Mouse (Mus musculus): Measurements from ENCODE around the gene Ppp2r5b.

The Ppp2r5b gene

DNA sequence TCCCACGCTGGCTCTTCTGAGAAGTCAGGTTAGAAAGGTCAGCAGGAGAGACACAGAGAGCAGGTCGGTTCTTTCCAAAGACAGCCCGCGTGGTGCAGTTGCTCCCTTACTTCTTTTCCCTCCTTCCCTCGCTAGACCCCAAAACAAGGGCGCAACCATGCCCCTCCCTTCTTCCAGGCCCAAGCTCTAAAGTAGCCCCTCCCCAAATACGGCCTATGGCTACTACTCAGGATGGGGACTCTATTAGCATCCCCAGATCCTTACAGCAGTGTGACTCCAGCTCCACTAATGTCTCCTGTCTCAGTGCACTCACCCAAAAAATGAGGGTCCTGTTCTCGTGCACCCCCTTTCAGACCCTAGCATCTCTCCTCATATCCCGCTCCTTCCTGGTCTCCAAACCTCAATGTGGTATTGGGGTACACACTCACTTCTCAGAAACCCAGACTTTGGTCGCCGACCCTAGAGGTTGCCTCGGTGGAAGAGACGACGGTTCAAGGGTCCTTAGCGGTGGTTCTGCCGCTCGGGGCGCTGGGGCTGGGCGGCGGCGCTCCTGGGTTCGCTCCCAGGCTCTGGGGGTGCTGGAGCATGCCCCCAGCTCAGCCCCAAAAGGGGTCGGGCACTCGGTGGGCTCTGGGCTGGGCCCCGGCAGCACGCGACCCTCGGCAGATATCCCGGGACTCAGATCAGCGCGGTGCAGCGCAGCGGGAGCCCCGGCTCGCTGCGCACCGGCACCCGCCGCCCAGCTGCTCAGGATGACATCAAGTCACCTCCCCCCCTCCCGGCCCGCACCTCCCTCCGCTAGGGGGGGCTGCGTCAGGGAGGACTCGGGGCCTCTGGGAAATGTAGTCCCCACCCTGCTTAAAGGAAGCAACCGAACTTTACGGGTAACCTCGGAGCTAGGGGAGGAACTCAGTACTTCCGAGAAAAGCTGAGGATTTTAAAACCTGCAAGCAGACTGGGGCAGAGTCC, at the start of gene Ppp2r5b:
Ppp2r5b (minus strand) TSS at position 789 of the 969 bp plus-strand sequence.
- peak; percentile 91 for DNase-seq (ENCODE audit: low read depth, low spot score)

- DNase-seq (ENCODE audit: low read depth, low spot score), result no peak
These were observed 49.6 kb upstream of the Ppp2r5b start for GRCm38 (mm10) chr19:6285226-6285625.

GRCm38 (mm10) chr19:6284502-6284901, 48.8 kb upstream of the Ppp2r5b start:
- DNase-seq (ENCODE audit: low read depth, low spot score), result no peak

DNA sequence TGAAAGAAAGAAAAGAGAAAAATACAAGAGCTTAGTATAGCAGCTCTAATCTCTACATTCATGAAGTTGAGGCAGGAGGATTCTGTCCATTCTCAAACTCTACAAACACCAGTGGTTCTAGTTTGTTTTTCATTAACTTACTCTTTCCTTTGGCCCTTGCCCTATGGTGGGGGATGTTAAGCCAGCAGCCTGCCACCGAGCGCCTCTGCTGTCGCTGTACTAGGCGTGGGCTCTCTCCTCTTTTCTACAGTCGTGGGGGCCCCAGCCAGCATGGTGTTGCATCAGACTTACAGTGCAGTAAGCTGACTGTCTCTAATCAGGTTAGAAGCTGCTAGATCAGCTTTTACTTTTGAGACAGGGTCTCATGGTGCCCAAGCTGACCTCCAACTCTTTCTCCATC, 47.3 kb upstream of the Ppp2r5b start:
- peak; percentile 20 for DNase-seq (ENCODE audit: low read depth, low spot score)

- DNase-seq (ENCODE audit: low read depth, low spot score), result no peak
These were observed 45.7 kb upstream of the Ppp2r5b start for GRCm38 (mm10) chr19:6281122-6282020.

DNA sequence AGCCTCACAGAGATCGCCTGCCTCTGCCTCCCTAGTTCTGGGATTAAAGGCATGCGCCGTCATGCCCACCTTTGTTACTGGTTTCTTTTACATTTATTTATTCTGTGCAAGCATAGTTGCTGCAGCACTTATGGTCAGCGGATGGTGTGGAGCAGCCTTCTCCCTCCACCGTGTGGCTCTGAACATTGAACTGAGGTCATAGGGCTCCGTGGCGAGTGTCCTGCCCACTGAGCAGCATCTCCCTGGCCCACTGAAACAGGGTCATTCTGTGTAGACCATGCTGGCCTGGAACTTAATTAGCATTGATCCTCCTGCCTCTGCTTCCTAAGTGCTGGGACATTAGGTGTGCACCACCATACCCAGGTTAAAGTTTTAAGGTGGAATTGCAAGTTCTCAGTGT, 44.9 kb upstream of the Ppp2r5b start:
- no peak for DNase-seq (ENCODE audit: low read depth, low spot score)

GRCm38 (mm10) chr19:6279481-6280144, 43.9 kb upstream of the Ppp2r5b start:
- no peak for DNase-seq (ENCODE audit: low read depth, low spot score)

- DNase-seq (ENCODE audit: low read depth, low spot score), result no peak
These were observed 42.9 kb upstream of the Ppp2r5b start for GRCm38 (mm10) chr19:6278439-6279073.

GRCm38 (mm10) chr19:6277661-6278438, 42.2 kb upstream of the Ppp2r5b start:
- DNase-seq (ENCODE audit: low read depth, low spot score), result no peak

GRCm38 (mm10) chr19:6276426-6277421, 41.1 kb upstream of the Ppp2r5b start, which contains the start of gene Ehd1:
Gene Ehd1, plus strand, starts transcription at chr19:6276725.
- peak; percentile 97 for DNase-seq (ENCODE audit: low read depth, low spot score)

DNA sequence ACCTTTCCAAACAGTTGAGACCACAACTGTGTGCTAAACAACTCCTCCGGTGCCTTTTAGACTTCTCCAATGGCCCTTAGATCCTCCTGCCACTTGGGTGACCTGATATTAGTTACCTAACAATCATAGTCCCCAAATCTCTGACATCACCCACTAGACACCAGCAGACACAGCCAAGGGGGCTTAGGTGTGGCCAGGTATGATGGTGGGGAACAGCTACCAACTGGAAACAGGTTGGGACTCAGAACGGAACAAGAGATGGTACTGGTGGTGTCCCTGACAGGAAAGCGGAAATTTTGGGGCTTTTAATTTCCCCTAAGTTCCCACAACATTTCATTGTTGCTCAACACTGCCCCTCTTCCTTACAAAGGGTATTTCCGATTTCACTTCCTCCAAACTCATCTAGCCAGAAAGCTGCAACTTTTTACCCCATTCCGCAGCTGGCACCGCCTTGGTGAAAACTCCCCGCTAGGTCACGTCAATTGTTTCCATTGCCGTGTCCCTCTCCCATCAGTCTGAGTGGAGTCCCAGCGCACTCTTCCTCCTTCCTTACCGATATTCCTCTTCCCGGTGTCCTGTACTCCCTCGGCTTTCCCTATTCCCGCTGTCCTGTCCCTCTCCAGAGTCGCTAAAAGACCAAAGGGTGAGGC, 40.2 kb upstream of the Ppp2r5b start:
- DNase-seq (ENCODE audit: low read depth, low spot score), result no peak

DNA sequence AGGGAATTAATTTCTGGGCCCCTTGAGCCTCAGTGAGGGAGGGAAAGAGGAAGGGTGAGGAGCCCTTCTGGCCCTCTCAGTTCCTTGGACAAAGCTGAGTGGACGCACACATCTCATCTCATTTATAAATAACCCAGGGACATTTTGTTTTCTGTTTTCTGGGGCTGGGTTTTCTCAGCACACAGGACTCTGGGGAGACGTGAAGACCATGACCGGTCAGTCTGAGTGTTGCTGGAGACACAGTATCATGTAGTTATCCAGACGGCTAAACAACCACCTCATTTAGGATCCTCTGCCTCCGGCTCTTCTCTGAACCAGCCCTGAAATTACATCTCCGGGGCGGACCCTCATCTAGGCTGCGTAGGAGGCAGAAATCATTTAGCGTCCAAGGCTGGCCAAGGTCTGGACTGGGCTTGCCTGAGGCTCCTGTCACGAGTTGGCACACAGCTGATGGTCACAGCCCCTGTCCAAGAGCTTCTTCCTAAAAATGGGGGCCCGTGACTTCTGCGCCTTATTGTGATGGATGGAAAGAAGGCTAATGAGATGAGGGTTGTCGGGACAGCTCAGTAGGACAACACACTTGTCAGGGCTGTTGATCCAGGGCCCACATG, 38.4 kb upstream of the Ppp2r5b start:
- DNase-seq (ENCODE audit: low read depth, low spot score), result no peak

DNA sequence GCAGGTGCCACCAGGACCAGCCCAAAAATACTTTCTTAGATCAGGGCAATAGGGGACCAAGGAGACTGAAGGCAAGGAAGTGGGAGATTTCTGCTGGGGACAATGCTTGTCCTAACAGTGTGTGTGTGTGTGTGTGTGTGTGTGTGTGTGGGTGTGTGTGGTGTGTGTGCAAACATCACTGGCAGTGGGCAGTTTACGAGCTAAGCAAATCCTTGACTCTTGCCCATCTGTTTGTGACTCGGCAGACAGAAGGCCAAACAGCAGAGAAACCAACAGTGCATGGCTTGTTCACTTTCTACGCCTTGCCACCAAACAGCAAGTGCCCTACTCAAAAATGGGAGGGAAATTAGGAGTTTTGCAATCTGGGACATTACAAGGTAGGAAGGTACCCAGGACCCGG, 37.9 kb upstream of the Ppp2r5b start:
- no peak for DNase-seq (ENCODE audit: low read depth, low spot score)

GRCm38 (mm10) chr19:6272738-6273137, 37.1 kb upstream of the Ppp2r5b start:
- no peak for DNase-seq (ENCODE audit: low read depth, low spot score)

DNA sequence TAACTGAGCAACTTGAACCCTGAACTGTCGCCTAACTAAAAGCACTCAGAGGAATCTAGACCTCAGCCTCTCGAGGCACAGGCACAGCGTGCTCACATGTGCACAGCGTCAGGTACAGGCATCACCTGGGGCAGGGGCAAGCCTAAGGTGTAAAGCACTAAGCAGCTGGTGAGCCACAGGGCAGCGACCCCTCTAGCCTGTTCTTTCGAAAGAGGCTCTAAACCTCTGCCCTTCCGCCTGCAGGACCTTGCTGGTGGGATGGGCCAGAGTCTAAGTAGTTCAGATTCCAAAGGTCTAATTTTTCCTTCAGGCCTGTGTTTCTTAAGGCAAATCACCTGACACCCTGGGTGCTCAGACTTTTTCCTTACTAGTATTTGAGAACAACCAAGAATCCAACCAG, 36.4 kb upstream of the Ppp2r5b start:
- no peak for DNase-seq (ENCODE audit: low read depth, low spot score)

- no peak for DNase-seq (ENCODE audit: low read depth, low spot score)
These were observed 35.5 kb upstream of the Ppp2r5b start for GRCm38 (mm10) chr19:6271206-6271605.

GRCm38 (mm10) chr19:6270661-6271060, 35.0 kb upstream of the Ppp2r5b start:
- DNase-seq (ENCODE audit: low read depth, low spot score), result no peak

DNA sequence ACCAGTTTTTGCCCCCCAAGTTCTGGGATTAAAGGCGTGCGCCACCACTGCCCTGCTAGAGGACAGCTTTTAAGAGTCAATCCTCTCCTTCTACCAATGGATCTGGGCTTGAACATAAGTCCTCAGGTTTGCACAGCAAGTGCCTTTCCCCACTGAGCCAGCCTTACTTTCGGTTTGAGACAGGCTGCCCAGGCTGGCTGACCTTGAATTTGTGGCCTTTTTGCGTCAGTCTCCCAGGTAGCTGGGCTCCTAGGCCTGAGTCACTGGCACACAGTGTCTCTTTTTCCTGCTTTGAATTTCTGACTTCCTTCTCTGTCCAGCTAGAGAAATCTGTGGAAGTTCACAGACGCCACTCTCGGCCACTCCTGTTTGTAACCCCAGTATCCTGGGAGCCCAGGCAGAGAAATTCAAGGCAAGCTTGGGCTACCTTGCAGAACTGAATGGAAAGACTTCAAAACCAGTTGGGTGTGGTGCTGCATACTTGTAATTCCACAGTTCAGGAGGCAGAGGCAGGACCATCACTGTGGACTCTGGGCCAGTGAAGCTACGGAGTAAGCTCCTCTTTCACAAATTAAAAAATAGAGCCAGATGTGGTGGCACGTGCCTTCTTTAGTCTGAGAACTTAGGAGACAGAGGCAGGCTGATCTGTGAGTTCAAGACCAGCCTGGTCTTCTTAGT, 34.3 kb upstream of the Ppp2r5b start:
- no peak for DNase-seq (ENCODE audit: low read depth, low spot score)

Data from retina, postnatal 7 days (tissue).